Mouse (Mus musculus) cerebellum, adult 18-20 months (tissue): ENCODE measurements around the gene Ppm1n.
A peak's percentile ranks its signal among the peaks of the same experiment; 100 is the strongest.

ENCODE experiments used
- DNase-seq, 2 experiments: peaks; one replicate each; pipeline ENCODE4 v3.0.0; 2021

Ppm1n gene

GRCm38 (mm10) chr7:19306819-19307738, 27.2 kb upstream of the Ppm1n start:
- peak in 1 of 2 experiments; percentile 39 for DNase-seq

DNA sequence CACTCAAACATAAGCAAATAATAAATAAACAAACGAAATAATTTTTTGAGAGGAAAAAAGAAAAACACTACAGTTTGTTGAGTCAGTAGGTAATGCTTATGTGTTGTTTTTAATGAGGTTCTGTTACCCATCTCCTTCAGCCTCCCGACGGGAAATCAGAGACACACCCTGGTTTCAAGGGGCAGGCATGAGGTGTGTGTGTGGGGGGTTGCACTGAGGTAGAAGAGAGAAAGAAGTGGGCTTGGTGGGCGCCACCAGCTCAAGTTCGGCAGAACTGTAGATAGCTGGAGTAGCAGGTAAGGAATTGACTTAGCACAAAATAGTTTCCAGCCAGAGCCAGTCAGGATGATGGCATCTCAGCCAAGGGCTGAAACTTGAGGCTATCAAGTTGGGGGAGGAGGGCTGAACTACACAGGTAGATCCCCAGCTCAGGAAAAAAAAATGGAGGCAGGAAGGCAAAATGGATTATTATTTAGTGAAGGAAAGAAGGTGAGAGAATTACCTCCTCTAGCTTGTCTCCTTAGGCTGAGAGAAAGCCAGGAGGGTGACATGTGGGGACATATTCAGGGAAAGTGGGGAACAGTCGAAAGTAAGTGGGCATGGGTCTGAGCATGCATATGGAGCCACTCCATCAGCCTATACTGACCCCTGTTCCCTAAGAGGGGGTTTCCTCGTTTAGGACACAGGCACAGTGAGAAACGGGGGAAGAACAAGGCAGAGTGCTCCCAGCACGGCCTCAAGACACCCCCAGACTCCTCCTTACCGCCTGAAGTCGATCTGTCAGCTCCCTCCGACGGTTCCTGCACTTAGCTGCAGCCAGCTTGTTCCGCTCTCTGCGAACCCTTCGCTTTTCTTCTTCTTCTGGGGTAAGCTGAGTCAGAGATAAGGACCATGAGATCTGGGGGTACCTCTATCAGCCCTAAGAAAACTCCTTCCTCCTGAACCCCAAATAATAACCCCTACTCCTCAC, 26.2 kb upstream of the Ppm1n start:
- no peak for DNase-seq

DNA sequence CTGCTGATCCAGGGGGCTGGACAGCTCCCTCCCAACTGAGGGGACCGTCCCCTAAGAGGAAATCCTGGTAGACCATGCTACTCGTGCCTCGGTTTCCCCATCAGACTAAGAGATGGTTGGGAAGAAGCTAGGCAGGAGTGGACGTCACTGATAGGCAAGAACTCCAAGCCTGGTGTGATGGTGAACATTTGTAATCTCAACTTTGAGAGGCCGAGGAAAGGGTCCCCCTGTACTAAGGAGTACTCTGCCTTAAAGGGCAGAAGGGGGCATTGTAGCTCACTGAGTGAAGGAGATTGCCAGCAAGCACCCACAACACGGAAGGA, 25.5 kb upstream of the Ppm1n start:
- no peak for DNase-seq

DNA sequence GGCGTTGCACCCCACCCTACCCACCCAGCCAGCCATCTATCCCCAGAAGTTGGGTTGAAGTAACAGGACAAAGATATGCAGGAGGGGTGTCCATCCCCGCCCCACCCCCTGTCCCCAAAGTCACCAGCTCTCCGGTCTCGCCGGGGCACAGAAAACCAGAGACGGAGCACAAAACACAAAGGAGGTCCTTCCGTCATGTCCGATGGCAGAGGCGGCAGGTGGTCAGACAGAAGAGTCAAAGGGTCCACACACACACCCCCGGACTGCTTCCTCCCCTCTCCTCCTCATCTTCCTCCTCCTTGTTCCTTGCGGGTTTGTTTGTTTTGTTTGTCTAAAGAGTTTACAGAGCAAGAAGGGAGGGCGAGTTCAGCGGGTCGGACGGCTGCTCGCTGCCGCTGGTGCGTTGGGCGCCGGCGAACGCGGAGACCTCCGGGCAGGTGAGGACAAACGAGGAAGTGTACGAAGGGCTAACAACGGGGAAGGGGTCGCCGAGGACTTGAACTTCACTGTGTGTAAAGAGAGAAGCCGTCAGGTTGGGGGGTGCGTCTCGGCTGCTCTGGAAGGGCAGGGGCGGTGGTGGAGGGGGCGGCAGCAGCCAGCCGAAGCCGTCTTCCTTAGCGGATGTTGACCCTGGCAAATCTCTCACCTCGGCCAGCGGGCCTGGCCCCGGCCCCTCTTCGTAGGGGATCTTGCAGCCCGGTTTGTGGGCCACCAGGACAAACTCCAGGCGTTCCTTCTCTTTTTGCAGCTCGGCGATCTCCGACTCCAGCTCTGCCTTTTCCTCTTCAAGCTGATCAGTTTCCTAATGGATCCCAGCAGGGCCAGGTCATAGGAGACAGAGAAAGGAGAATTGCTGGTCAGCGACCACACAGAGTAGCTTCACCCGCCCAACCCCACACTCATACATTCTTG, 24.9 kb upstream of the Ppm1n start:
- DNase-seq, result no peak

DNA sequence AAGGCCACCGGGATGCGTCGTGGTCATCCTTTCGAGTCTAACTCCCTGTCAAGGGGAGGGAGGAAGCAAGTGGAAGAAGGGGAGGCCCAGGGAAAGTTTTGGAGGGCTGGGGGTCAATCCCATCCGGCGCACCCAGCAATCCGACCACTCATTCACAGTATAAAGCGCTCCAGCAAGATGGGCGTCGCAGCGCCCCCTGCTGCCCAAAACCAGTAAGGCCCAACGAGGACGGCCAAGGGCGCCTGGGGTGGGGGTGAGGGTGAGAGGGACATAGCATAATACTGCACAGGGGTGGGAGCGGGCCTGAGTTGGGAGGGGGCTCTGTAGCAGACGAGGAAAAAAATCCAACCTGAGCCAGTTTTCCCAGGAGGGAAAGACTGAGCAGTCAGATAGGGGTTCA, 23.9 kb upstream of the Ppm1n start:
- DNase-seq, result peak; percentile 84 to 90

GRCm38 (mm10) chr7:19303046-19303305, 23.1 kb upstream of the Ppm1n start:
- DNase-seq, result no peak

- DNase-seq, result no peak
Observed at GRCm38 (mm10) chr7:19302264-19303045, 22.6 kb upstream of the Ppm1n start.

GRCm38 (mm10) chr7:19301461-19302263, 21.8 kb upstream of the Ppm1n start:
- peak in 1 of 2 experiments; percentile 39 for DNase-seq

DNA sequence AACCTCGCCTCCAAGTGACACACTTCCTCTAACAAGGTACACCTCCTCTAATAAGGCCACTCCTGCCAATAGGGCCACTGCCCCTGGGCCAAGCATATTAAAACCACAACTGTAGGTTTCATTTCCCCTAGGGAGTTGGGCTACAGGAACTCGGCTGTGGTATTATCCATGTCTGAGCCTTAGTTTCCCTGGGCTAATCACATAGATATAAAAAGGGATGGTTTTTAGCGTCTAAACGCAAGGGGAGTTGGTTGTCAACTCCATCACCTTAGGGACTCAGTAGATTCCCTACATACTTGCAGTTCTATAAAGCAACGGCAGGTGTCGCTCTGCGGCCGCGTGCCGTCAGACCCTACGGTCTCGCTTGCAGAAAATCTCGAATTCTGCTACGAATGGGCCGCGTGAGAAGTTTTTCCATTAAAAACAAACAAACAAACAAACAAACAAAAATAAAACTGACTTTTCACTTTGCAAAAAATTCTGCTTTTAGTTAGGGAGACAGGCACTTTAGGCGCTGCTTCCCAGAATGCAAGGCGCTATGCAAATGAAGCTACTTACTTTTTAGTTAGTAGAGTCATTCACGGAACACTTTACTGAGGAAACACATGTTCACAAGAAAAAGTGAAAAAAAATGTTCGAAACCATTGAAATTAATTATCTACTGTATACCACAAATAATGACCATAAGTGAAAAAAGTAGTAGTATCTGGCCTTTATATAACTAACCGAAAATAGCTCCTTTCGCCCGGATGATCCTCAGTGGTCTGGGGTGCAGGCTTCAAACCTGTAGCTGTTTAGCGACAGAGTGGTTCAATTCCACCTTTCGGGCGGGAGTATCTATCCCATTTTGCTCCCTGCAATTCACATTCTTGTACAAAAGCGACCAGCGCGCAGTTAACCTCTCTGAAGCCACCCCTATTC, 20.9 kb upstream of the Ppm1n start:
- peak; percentile 83 to 88 for DNase-seq

- DNase-seq, result peak in 1 of 2 experiments; percentile 58
Observed at GRCm38 (mm10) chr7:19299194-19299593, 19.3 kb upstream of the Ppm1n start.

DNA sequence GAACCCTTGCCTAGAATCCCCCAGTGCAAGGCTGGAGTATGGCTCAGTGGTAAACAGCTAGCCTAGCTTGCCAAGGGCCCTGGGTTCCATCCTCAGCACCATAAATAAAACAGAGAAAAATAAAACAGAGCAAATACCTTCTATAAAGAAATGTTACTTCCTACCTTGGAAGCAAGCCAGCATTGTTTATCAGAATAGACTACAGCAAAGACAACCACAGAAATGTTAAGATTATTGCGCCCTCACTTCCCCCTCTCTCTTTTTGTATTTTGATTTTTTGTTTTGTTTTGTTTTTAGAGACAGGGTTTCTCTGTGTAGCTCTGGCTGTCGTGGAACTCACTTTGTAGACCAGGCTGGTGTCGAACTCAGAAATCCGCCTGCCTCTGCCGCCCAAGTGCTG, 17.9 kb upstream of the Ppm1n start:
- DNase-seq, result no peak

GRCm38 (mm10) chr7:19297034-19297433, 17.2 kb upstream of the Ppm1n start:
- DNase-seq, result no peak

- peak; percentile 98 for DNase-seq
Observed at GRCm38 (mm10) chr7:19295503-19296185, 15.8 kb upstream of the Ppm1n start.

- no peak for DNase-seq
Observed at GRCm38 (mm10) chr7:19290969-19291596, 11.2 kb upstream of the Ppm1n start.

- peak; percentile 69 to 74 for DNase-seq
Observed at GRCm38 (mm10) chr7:19284763-19285162, 4.9 kb upstream of the Ppm1n start.

GRCm38 (mm10) chr7:19283406-19283804, 3.5 kb upstream of the Ppm1n start:
- no peak for DNase-seq

DNA sequence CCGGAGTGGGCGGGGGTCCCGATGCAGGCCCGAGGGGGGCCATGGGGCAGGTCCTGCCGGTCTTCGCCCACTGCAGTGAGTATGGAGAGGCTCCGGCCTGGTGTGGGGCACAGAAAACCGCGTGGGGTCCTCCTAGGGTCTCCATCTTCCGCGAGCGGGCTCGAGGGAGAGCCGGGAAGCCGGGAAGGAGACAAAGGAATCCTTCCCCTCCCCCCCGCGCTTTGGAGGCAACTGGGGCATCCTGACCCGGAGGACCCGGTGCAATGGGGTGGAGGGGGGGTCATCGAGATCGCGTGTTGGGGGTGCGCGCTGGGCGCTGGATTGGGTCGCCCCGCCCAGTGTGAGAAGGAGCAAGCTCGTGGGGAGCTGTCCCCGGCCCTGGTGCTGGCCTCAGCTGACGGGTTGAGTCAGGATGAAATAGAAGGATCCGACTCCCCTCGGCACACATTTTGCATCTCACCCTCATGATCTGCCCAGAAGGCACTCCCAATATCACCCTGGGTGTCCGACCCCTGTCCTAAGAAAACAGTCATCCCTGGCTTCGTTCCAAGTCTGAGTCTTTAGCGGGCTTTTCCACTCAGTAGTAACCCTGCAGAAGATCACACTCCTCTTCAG, 3.0 kb upstream of the Ppm1n start:
- DNase-seq, result peak; percentile 66 to 67

- peak; percentile 92 to 94 for DNase-seq
Observed at GRCm38 (mm10) chr7:19282385-19282784, 2.5 kb upstream of the Ppm1n start, which contains the start of gene Rtn2. TSS of gene Rtn2 (plus strand) at chr7:19282624.
